Mouse (Mus musculus): ENCODE measurements around the gene Anxa11. TPM values are rescaled to one million over a fixed set of nuclear protein-coding genes. Genes with fewer than 3 reads are reported as not detected.

The Anxa11 gene
- total and polyA plus RNA-seq, 2 experiments = 11.7 to 30.5 TPM

DNA sequence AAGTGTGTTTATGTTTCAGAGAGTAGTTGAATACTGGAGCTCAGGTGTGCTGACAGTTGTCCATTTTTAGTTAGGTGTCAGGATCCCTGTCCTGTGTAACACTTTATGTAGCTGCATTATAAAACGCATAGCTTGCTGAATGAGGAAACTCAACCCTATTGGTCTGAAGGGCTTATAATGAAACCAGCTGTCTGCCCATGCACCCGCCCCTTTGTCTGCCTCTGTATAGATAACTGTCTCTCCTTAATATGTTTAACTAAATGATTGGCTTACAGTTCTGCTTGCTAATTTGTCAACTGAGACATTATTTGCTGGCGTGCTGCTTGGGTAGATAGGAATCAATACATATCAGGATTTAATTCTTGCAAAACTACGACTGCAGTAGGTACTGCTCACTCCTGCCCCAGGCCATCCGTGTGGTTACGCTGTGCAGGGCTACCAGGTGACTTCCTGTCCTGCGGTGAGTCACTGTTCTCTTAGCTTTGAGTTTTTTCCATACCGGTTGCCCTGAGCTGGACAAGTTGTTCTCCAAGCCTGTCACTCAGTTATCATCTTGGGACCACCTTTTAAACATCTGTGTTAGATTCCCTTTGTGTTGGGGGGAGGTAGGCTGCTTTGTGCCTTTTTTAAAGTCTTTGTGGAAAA lies 13.4 kb downstream of the Anxa11 start:
- no peak overlapping the region for H3K27ac ChIP-seq (replicated peaks; ENCODE audit: insufficient read depth, low read depth, low read length)
- H3K4me3 ChIP-seq (ENCODE audit: insufficient read depth, low read depth, low read length) = no peak overlapping the region
- DNase-seq (ENCODE audit: extremely low read depth, low read depth, low spot score) = peak; percentile 31
- no peak overlapping the region for H3K9ac ChIP-seq (ENCODE audit: low read depth, low read length)
- H3K4me1 ChIP-seq (ENCODE audit: control insufficient read depth, insufficient read depth, low read length) = peaks cover 10% of the 10 kb centered on the region
- no peak for TF ChIP-seq POLR2A (IDR thresholded peaks at IDR 0.05; ENCODE audit: extremely low read depth, insufficient read depth, low read length)
- no peak for TF ChIP-seq CTCF (IDR thresholded peaks at IDR 0.05; ENCODE audit: low read depth, low read length)
- H3K36me3 ChIP-seq (ENCODE audit: control insufficient read depth, insufficient read depth, low read length) = no peaks in the 10 kb centered on the region
- WGBS = 31% methylated on average over 8 of the region's 8 CpGs
- H3K27me3 ChIP-seq (ENCODE audit: control insufficient read depth, insufficient read depth, low read length) = no peaks in the 10 kb centered on the region
- peaks cover 60% of the 10 kb centered on the region; the same call in 1 of the 2 replicates for H3K79me2 ChIP-seq (ENCODE audit: control insufficient read depth, insufficient read depth, low read length)

GRCm38 (mm10) chr14:25857168-25857621 lies 15.2 kb downstream of the Anxa11 start:
- WGBS = 87% methylated on average over 3 of the region's 3 CpGs
- Histone ChIP-seq H3K4me3 (ENCODE audit: insufficient read depth, low read depth, low read length) (no peak overlapping the region), H3K4me1 (ENCODE audit: control insufficient read depth, insufficient read depth, low read length) (peaks cover 7% of the 10 kb centered on the region), H3K9ac (ENCODE audit: low read depth, low read length) (no peak overlapping the region), H3K27ac (replicated peaks; ENCODE audit: insufficient read depth, low read depth, low read length) (no peak overlapping the region), H3K27me3 (ENCODE audit: control insufficient read depth, insufficient read depth, low read length) (no peaks in the 10 kb centered on the region), H3K79me2 (ENCODE audit: control insufficient read depth, insufficient read depth, low read length) (peaks cover 62% of the 10 kb centered on the region; the same call in 1 of the 2 replicates), H3K36me3 (ENCODE audit: control insufficient read depth, insufficient read depth, low read length) (no peaks in the 10 kb centered on the region)
- TF ChIP-seq POLR2A (IDR thresholded peaks at IDR 0.05; ENCODE audit: extremely low read depth, insufficient read depth, low read length) (no peak), CTCF (IDR thresholded peaks at IDR 0.05; ENCODE audit: low read depth, low read length) (no peak)
- DNase-seq (ENCODE audit: extremely low read depth, low read depth, low spot score) = no peak

DNA sequence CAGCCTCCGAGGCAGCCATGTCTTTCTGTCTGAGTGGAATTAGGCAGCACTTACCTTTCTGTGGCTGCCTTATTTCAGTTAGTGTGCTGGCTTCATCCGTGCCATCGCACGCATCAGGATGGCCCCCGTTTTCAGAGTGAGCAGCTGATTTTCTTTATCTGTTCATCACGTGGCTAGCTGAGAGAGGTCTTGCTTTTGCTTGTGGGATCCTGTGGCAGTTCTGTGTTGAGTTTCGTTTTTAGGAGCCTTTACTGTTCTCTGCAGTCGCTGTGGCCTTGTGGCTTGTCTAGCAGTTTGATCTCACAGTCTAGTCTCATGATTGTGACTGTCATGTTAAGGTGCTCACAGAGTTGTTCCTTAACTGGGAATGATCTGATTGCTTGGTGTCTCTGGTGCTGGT lies 16.0 kb downstream of the Anxa11 start:
- Histone ChIP-seq H3K79me2 (ENCODE audit: control insufficient read depth, insufficient read depth, low read length) (peaks cover 57% of the 10 kb centered on the region; the same call in 1 of the 2 replicates), H3K4me3 (ENCODE audit: insufficient read depth, low read depth, low read length) (no peak overlapping the region), H3K27ac (replicated peaks; ENCODE audit: insufficient read depth, low read depth, low read length) (no peak overlapping the region), H3K4me1 (ENCODE audit: control insufficient read depth, insufficient read depth, low read length) (peaks cover 7% of the 10 kb centered on the region), H3K27me3 (ENCODE audit: control insufficient read depth, insufficient read depth, low read length) (no peaks in the 10 kb centered on the region), H3K9ac (ENCODE audit: low read depth, low read length) (no peak overlapping the region), H3K36me3 (ENCODE audit: control insufficient read depth, insufficient read depth, low read length) (no peaks in the 10 kb centered on the region)
- WGBS = 79% methylated on average over 8 of the region's 8 CpGs
- no peak for DNase-seq (ENCODE audit: extremely low read depth, low read depth, low spot score)
- no peak for TF ChIP-seq POLR2A (IDR thresholded peaks at IDR 0.05; ENCODE audit: extremely low read depth, insufficient read depth, low read length)
- no peak for TF ChIP-seq CTCF (IDR thresholded peaks at IDR 0.05; ENCODE audit: low read depth, low read length)

GRCm38 (mm10) chr14:25861771-25862530 lies 20.0 kb downstream of the Anxa11 start:
- peaks cover 43% of the 10 kb centered on the region; the same call in 1 of the 2 replicates for H3K79me2 ChIP-seq (ENCODE audit: control insufficient read depth, insufficient read depth, low read length)
- 85% methylated on average over 13 of the region's 13 CpGs for WGBS
- no peaks in the 10 kb centered on the region for H3K36me3 ChIP-seq (ENCODE audit: control insufficient read depth, insufficient read depth, low read length)
- TF ChIP-seq POLR2A (IDR thresholded peaks at IDR 0.05; ENCODE audit: extremely low read depth, insufficient read depth, low read length) = no peak
- no peaks in the 10 kb centered on the region for H3K4me1 ChIP-seq (ENCODE audit: control insufficient read depth, insufficient read depth, low read length)
- DNase-seq (ENCODE audit: extremely low read depth, low read depth, low spot score) = no peak
- no peak overlapping the region for H3K4me3 ChIP-seq (ENCODE audit: insufficient read depth, low read depth, low read length)
- no peak overlapping the region for H3K27ac ChIP-seq (replicated peaks; ENCODE audit: insufficient read depth, low read depth, low read length)
- H3K9ac ChIP-seq (ENCODE audit: low read depth, low read length) = no peak overlapping the region
- no peaks in the 10 kb centered on the region for H3K27me3 ChIP-seq (ENCODE audit: control insufficient read depth, insufficient read depth, low read length)

DNA sequence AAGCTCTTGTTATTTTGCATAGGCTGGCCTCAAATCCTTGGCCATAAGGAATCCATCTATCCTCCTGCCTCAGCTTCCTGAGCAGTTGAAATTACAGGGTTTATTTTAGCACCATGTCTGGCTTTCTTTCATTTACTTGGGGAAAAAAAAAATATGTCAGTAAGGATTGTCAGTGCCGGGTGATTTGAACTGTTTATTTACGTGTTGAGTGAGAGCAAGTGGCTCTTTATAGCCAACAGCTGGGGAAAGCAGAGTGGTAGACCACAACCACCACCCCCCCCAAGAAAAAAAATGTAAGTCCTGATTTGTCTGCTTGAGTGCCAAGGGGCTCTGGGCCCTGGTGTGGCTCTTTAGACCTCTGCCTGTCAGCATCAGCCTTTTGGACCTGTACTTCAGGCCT lies 21.8 kb downstream of the Anxa11 start:
- Histone ChIP-seq H3K4me1 (ENCODE audit: control insufficient read depth, insufficient read depth, low read length) (peaks cover 2% of the 10 kb centered on the region; the same call in 1 of the 2 replicates), H3K27ac (replicated peaks; ENCODE audit: insufficient read depth, low read depth, low read length) (no peak overlapping the region), H3K27me3 (ENCODE audit: control insufficient read depth, insufficient read depth, low read length) (no peaks in the 10 kb centered on the region), H3K4me3 (ENCODE audit: insufficient read depth, low read depth, low read length) (no peak overlapping the region), H3K79me2 (ENCODE audit: control insufficient read depth, insufficient read depth, low read length) (peaks cover 26% of the 10 kb centered on the region; the same call in 1 of the 2 replicates), H3K36me3 (ENCODE audit: control insufficient read depth, insufficient read depth, low read length) (no peaks in the 10 kb centered on the region), H3K9ac (ENCODE audit: low read depth, low read length) (no peak overlapping the region)
- no peak for DNase-seq (ENCODE audit: extremely low read depth, low read depth, low spot score)
- WGBS = 87% methylated on average over 2 of the region's 2 CpGs
- TF ChIP-seq CTCF (IDR thresholded peaks at IDR 0.05; ENCODE audit: low read depth, low read length) (no peak), POLR2A (IDR thresholded peaks at IDR 0.05; ENCODE audit: extremely low read depth, insufficient read depth, low read length) (no peak)

All from liver, adult 2 months (tissue).